Mouse (Mus musculus) layer of hippocampus, postnatal 36 days (tissue): ENCODE data around the gene Trim17. TPM values are rescaled to one million over a fixed set of nuclear protein-coding genes. Genes with fewer than 3 reads are reported as not detected.
A peak's percentile ranks its signal among the peaks of the same experiment; 100 is the strongest.

ENCODE experiments used
- DNase-seq, 2 experiments: peaks; one replicate each; pipeline ENCODE4 v3.0.0; 2022
- total RNA-seq, 2 experiments: library from RNA; stranded (reverse); gene quantifications; 2 replicates each; pipeline ENCODE4 v1.2.3; 2021

The Trim17 gene
- 1 to 10 TPM; 5.6 to 6.2 TPM for total RNA-seq

- peak; percentile 83 to 84 for DNase-seq
Measured at GRCm38 (mm10) chr11:58954420-58955142, at the start of gene Trim17, which contains the start of gene Hist3h2a. Gene Trim17 (plus strand): TSS chr11:58954685. Gene Hist3h2a (plus strand): TSS chr11:58954685.

GRCm38 (mm10) chr11:58904838-58905237 lies 49.6 kb upstream of the Trim17 start:
- DNase-seq: no peak

- no peak for DNase-seq
Measured at GRCm38 (mm10) chr11:58913776-58914175, 40.7 kb upstream of the Trim17 start.

- no peak for DNase-seq
Measured at GRCm38 (mm10) chr11:58914461-58915028, 39.9 kb upstream of the Trim17 start.

GRCm38 (mm10) chr11:58916879-58917744 lies 37.4 kb upstream of the Trim17 start:
- DNase-seq: no peak

- no peak for DNase-seq
Measured at GRCm38 (mm10) chr11:58917745-58918366, 36.6 kb upstream of the Trim17 start, which contains the start of gene Btnl10. Gene Btnl10 (plus strand): TSS chr11:58917908.

- no peak for DNase-seq
Measured at GRCm38 (mm10) chr11:58918759-58919158, 35.7 kb upstream of the Trim17 start.

- DNase-seq: no peak
Measured at GRCm38 (mm10) chr11:58922420-58922819, 32.1 kb upstream of the Trim17 start.

- DNase-seq: no peak
Measured at GRCm38 (mm10) chr11:58926651-58927050, 27.8 kb upstream of the Trim17 start.

- no peak for DNase-seq
Measured at GRCm38 (mm10) chr11:58927053-58927452, 27.4 kb upstream of the Trim17 start.

- peak; percentile 24 to 32 for DNase-seq
Measured at GRCm38 (mm10) chr11:58927790-58928651, 26.5 kb upstream of the Trim17 start.

- no peak for DNase-seq
Measured at GRCm38 (mm10) chr11:58929055-58929454, 25.4 kb upstream of the Trim17 start.

GRCm38 (mm10) chr11:58929641-58930040 lies 24.8 kb upstream of the Trim17 start:
- no peak for DNase-seq

GRCm38 (mm10) chr11:58930254-58930653 lies 24.2 kb upstream of the Trim17 start:
- no peak for DNase-seq

GRCm38 (mm10) chr11:58931576-58931975 lies 22.9 kb upstream of the Trim17 start:
- DNase-seq: no peak

GRCm38 (mm10) chr11:58937909-58938308 lies 16.6 kb upstream of the Trim17 start:
- DNase-seq: no peak

GRCm38 (mm10) chr11:58938322-58939087 lies 16.0 kb upstream of the Trim17 start, which contains the start of gene Rnf187:
Gene Rnf187 (minus strand): TSS chr11:58938916.
- DNase-seq: peak; percentile 89 to 90

GRCm38 (mm10) chr11:58939088-58939439 lies 15.4 kb upstream of the Trim17 start:
- DNase-seq: no peak

GRCm38 (mm10) chr11:58944136-58944535 lies 10.3 kb upstream of the Trim17 start:
- no peak for DNase-seq

- DNase-seq: no peak
Measured at GRCm38 (mm10) chr11:58947306-58947705, 7.2 kb upstream of the Trim17 start.
